Mouse (Mus musculus): ENCODE measurements at regions not wholly inside any gene's neighbourhood (a gene's known extent, or its start where the extent isn't known, plus 50 kb on each side); places are given as distances from the start of the nearest gene placed in this dataset.

GRCm38 (mm10) chr4:33679351-33679750, 245.0 kb upstream of the Cnr1 start:
- no peak for DNase-seq (ENCODE audit: low spot score)

GRCm38 (mm10) chr4:33686135-33686534, 238.3 kb upstream of the Cnr1 start:
- 84% methylated on average over 8 of the region's 8 CpGs for WGBS
- Histone ChIP-seq H3K4me2 (ENCODE audit: low read depth, low read length) (no peak overlapping the region), H3K9ac (replicated peaks; ENCODE audit: low read length) (no peak overlapping the region), H3K4me3 (ENCODE audit: low read depth, low read length) (no peak overlapping the region), H3K27ac (replicated peaks; ENCODE audit: low read depth, low read length) (no peak overlapping the region), H3K36me3 (replicated peaks; ENCODE audit: control insufficient read depth, insufficient read depth, low read depth, low read length) (no peaks in the 10 kb centered on the region), H3K4me1 (ENCODE audit: control insufficient read depth, insufficient read depth, low read length) (no peaks in the 10 kb centered on the region), H3K27me3 (ENCODE audit: control insufficient read depth, insufficient read depth, low read length) (no peaks in the 10 kb centered on the region), H3K9me3 (replicated peaks; ENCODE audit: control insufficient read depth, low read length) (no peaks in the 10 kb centered on the region)
- ATAC-seq (replicated peaks; ENCODE audit: insufficient number of reproducible peaks, low FRiP score, low TSS enrichment, low read depth) (no peak), DNase-seq (ENCODE audit: low spot score) (no peak)

More at GRCm38 (mm10) chr4:33679351-33679750, 245.0 kb upstream of the Cnr1 start:
- Histone ChIP-seq H3K4me2 (ENCODE audit: low read depth, low read length) (no peak overlapping the region), H3K4me3 (ENCODE audit: low read depth, low read length) (no peak overlapping the region), H3K36me3 (replicated peaks; ENCODE audit: control insufficient read depth, insufficient read depth, low read depth, low read length) (no peaks in the 10 kb centered on the region), H3K27me3 (ENCODE audit: control insufficient read depth, insufficient read depth, low read length) (no peaks in the 10 kb centered on the region), H3K9ac (replicated peaks; ENCODE audit: low read length) (no peak overlapping the region), H3K9me3 (replicated peaks; ENCODE audit: control insufficient read depth, low read length) (no peaks in the 10 kb centered on the region), H3K4me1 (ENCODE audit: control insufficient read depth, insufficient read depth, low read length) (no peaks in the 10 kb centered on the region), H3K27ac (replicated peaks; ENCODE audit: low read depth, low read length) (no peak overlapping the region)
- 81% methylated on average over 3 of the region's 3 CpGs for WGBS
- no peak for ATAC-seq (replicated peaks; ENCODE audit: insufficient number of reproducible peaks, low FRiP score, low TSS enrichment, low read depth)

- H3K36me3 ChIP-seq (replicated peaks; ENCODE audit: control insufficient read depth, insufficient read depth, low read depth, low read length): no peaks in the 10 kb centered on the region
- H3K4me2 ChIP-seq (ENCODE audit: low read depth, low read length): no peak overlapping the region
- no peak overlapping the region for H3K27ac ChIP-seq (replicated peaks; ENCODE audit: low read depth, low read length)
- no peaks in the 10 kb centered on the region for H3K27me3 ChIP-seq (ENCODE audit: control insufficient read depth, insufficient read depth, low read length)
- no peak overlapping the region for H3K4me3 ChIP-seq (ENCODE audit: low read depth, low read length)
- ATAC-seq (replicated peaks; ENCODE audit: insufficient number of reproducible peaks, low FRiP score, low TSS enrichment, low read depth) (no peak), DNase-seq (ENCODE audit: low spot score) (no peak)
- H3K9me3 ChIP-seq (replicated peaks; ENCODE audit: control insufficient read depth, low read length): no peaks in the 10 kb centered on the region
- H3K9ac ChIP-seq (replicated peaks; ENCODE audit: low read length): no peak overlapping the region
- WGBS: 83% methylated on average over 7 of the region's 7 CpGs
- no peaks in the 10 kb centered on the region for H3K4me1 ChIP-seq (ENCODE audit: control insufficient read depth, insufficient read depth, low read length)
Measured at GRCm38 (mm10) chr4:33687434-33687833, 237.0 kb upstream of the Cnr1 start.

GRCm38 (mm10) chr4:33693441-33693840, 231.0 kb upstream of the Cnr1 start:
- Histone ChIP-seq H3K27ac (replicated peaks; ENCODE audit: low read depth, low read length) (no peak overlapping the region), H3K4me2 (ENCODE audit: low read depth, low read length) (no peak overlapping the region), H3K4me3 (ENCODE audit: low read depth, low read length) (no peak overlapping the region), H3K9ac (replicated peaks; ENCODE audit: low read length) (no peak overlapping the region), H3K27me3 (ENCODE audit: control insufficient read depth, insufficient read depth, low read length) (no peaks in the 10 kb centered on the region), H3K9me3 (replicated peaks; ENCODE audit: control insufficient read depth, low read length) (no peaks in the 10 kb centered on the region), H3K4me1 (ENCODE audit: control insufficient read depth, insufficient read depth, low read length) (no peaks in the 10 kb centered on the region), H3K36me3 (replicated peaks; ENCODE audit: control insufficient read depth, insufficient read depth, low read depth, low read length) (no peaks in the 10 kb centered on the region)
- DNase-seq (ENCODE audit: low spot score): no peak
- ATAC-seq (replicated peaks; ENCODE audit: insufficient number of reproducible peaks, low FRiP score, low TSS enrichment, low read depth): no peak
- 89% methylated on average over 4 of the region's 4 CpGs for WGBS

GRCm38 (mm10) chr4:33696969-33697368, 227.4 kb upstream of the Cnr1 start:
- Histone ChIP-seq H3K4me3 (ENCODE audit: low read depth, low read length) (no peak overlapping the region), H3K9me3 (replicated peaks; ENCODE audit: control insufficient read depth, low read length) (no peaks in the 10 kb centered on the region), H3K36me3 (replicated peaks; ENCODE audit: control insufficient read depth, insufficient read depth, low read depth, low read length) (no peaks in the 10 kb centered on the region), H3K27me3 (ENCODE audit: control insufficient read depth, insufficient read depth, low read length) (no peaks in the 10 kb centered on the region), H3K4me1 (ENCODE audit: control insufficient read depth, insufficient read depth, low read length) (no peaks in the 10 kb centered on the region), H3K9ac (replicated peaks; ENCODE audit: low read length) (no peak overlapping the region), H3K4me2 (ENCODE audit: low read depth, low read length) (no peak overlapping the region), H3K27ac (replicated peaks; ENCODE audit: low read depth, low read length) (no peak overlapping the region)
- DNase-seq (ENCODE audit: low spot score): peak; percentile 31
- 71% methylated on average over 8 of the region's 8 CpGs for WGBS
- no peak for ATAC-seq (replicated peaks; ENCODE audit: insufficient number of reproducible peaks, low FRiP score, low TSS enrichment, low read depth)

GRCm38 (mm10) chr4:33702028-33702666, 222.2 kb upstream of the Cnr1 start:
- Histone ChIP-seq H3K9me3 (replicated peaks; ENCODE audit: control insufficient read depth, low read length) (no peaks in the 10 kb centered on the region), H3K4me2 (ENCODE audit: low read depth, low read length) (no peak overlapping the region), H3K27ac (replicated peaks; ENCODE audit: low read depth, low read length) (no peak overlapping the region), H3K9ac (replicated peaks; ENCODE audit: low read length) (no peak overlapping the region), H3K36me3 (replicated peaks; ENCODE audit: control insufficient read depth, insufficient read depth, low read depth, low read length) (no peaks in the 10 kb centered on the region), H3K4me3 (ENCODE audit: low read depth, low read length) (no peak overlapping the region), H3K27me3 (ENCODE audit: control insufficient read depth, insufficient read depth, low read length) (no peaks in the 10 kb centered on the region), H3K4me1 (ENCODE audit: control insufficient read depth, insufficient read depth, low read length) (no peaks in the 10 kb centered on the region)
- ATAC-seq (replicated peaks; ENCODE audit: insufficient number of reproducible peaks, low FRiP score, low TSS enrichment, low read depth) (no peak), DNase-seq (ENCODE audit: low spot score) (no peak)
- WGBS: 81% methylated on average over 7 of the region's 7 CpGs

GRCm38 (mm10) chr4:33705722-33706121, 218.7 kb upstream of the Cnr1 start:
- Histone ChIP-seq H3K36me3 (replicated peaks; ENCODE audit: control insufficient read depth, insufficient read depth, low read depth, low read length) (no peaks in the 10 kb centered on the region), H3K27me3 (ENCODE audit: control insufficient read depth, insufficient read depth, low read length) (no peaks in the 10 kb centered on the region), H3K4me1 (ENCODE audit: control insufficient read depth, insufficient read depth, low read length) (no peaks in the 10 kb centered on the region), H3K9me3 (replicated peaks; ENCODE audit: control insufficient read depth, low read length) (no peaks in the 10 kb centered on the region), H3K27ac (replicated peaks; ENCODE audit: low read depth, low read length) (no peak overlapping the region), H3K4me3 (ENCODE audit: low read depth, low read length) (no peak overlapping the region), H3K9ac (replicated peaks; ENCODE audit: low read length) (no peak overlapping the region), H3K4me2 (ENCODE audit: low read depth, low read length) (no peak overlapping the region)
- 94% methylated on average over 6 of the region's 6 CpGs for WGBS
- DNase-seq (ENCODE audit: low spot score) (no peak), ATAC-seq (replicated peaks; ENCODE audit: insufficient number of reproducible peaks, low FRiP score, low TSS enrichment, low read depth) (no peak)

GRCm38 (mm10) chr4:33706785-33707184, 217.6 kb upstream of the Cnr1 start:
- ATAC-seq (replicated peaks; ENCODE audit: insufficient number of reproducible peaks, low FRiP score, low TSS enrichment, low read depth): no peak
- DNase-seq (ENCODE audit: low spot score): no peak

More at GRCm38 (mm10) chr4:33706785-33707184, 217.6 kb upstream of the Cnr1 start:
- Histone ChIP-seq H3K9me3 (replicated peaks; ENCODE audit: control insufficient read depth, low read length) (no peaks in the 10 kb centered on the region), H3K9ac (replicated peaks; ENCODE audit: low read length) (no peak overlapping the region), H3K27me3 (ENCODE audit: control insufficient read depth, insufficient read depth, low read length) (no peaks in the 10 kb centered on the region), H3K4me3 (ENCODE audit: low read depth, low read length) (no peak overlapping the region), H3K4me2 (ENCODE audit: low read depth, low read length) (no peak overlapping the region), H3K27ac (replicated peaks; ENCODE audit: low read depth, low read length) (no peak overlapping the region), H3K4me1 (ENCODE audit: control insufficient read depth, insufficient read depth, low read length) (no peaks in the 10 kb centered on the region), H3K36me3 (replicated peaks; ENCODE audit: control insufficient read depth, insufficient read depth, low read depth, low read length) (no peaks in the 10 kb centered on the region)
- WGBS: 52% methylated on average over 10 of the region's 10 CpGs
